Mouse (Mus musculus) erythroblast, embryonic 14.5 days (primary cell): ENCODE measurements around the gene Slc35d3. TPM values are rescaled to one million over a fixed set of nuclear protein-coding genes. Genes with fewer than 3 reads are reported as not detected.

Experiments used
- H3K27me3 ChIP-seq: 2 replicates; pipeline ENCODE4 v1.6.1; 2012; ENCODE audit warnings: inconsistent platforms; ENCODE audit not compliant: control insufficient read depth
- H3K36me3 ChIP-seq: 2 replicates; pipeline ENCODE4 v1.6.1; 2012; ENCODE audit warnings: mild to moderate bottlenecking, inconsistent platforms; ENCODE audit not compliant: control insufficient read depth
- H3K4me1 ChIP-seq: 2 replicates; pipeline ENCODE4 v1.6.1; 2012; ENCODE audit warnings: inconsistent platforms; ENCODE audit not compliant: control insufficient read depth
- H3K4me3 ChIP-seq: replicated peaks from 2 replicates; pipeline ENCODE3; 2012; ENCODE audit warnings: moderate library complexity, mild to moderate bottlenecking, inconsistent platforms
- H3K9me3 ChIP-seq: 2 replicates; pipeline ENCODE4 v1.6.1; 2012; ENCODE audit warnings: low read length, inconsistent platforms, mixed read lengths; ENCODE audit not compliant: control insufficient read depth
- GATA1 ChIP-seq: IDR thresholded peaks from 2 replicates; pipeline ENCODE4 v1.6.1; 2012; ENCODE audit warnings: low read length, inconsistent platforms, mixed read lengths
- TAL1 ChIP-seq: IDR thresholded peaks from 3 replicates; pipeline ENCODE4 v1.6.1; 2012; ENCODE audit warnings: low read length, inconsistent platforms, mixed read lengths
- polyA plus RNA-seq: library from polyadenylated mRNA; stranded (reverse); fragments of >175 nt; gene quantifications from 2 replicates; pipeline ENCODE4 v1.2.3, GENCODE M21; 2012

Gene Slc35d3
- polyA plus RNA-seq, 1 experiment, result 0.03 TPM

- Histone ChIP-seq H3K4me1 (peaks cover 12% of the 10 kb centered on the region), H3K27me3 (peaks cover 64% of the 10 kb centered on the region), H3K9me3 (peaks cover 3% of the 10 kb centered on the region; the same call in 1 of the 2 replicates), H3K4me3 (peak overlapping the region; percentile 20), H3K36me3 (no peaks in the 10 kb centered on the region)
- no peak for TF ChIP-seq GATA1
- no peak for TF ChIP-seq TAL1
These were observed 2.1 kb downstream of the Slc35d3 start for GRCm38 (mm10) chr10:19848928-19849770.

DNA sequence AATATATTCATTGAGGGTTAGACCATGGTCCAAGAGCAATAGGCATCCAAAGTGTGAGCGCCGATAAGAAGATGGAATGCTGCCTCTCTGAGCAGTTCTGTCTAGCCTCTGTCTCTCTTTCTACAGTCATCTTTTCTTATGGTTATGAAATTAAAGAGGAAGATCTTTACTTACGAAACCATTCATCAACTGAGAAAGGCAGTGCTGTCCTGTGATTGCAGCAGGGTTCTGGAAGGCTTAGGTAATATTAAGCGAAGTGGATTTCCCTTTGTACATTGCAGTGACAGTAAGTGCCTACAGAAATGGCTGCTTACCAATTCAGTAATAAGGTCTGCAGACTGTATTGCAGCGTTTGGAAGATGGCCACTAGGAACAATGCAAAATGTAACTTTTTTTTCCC, 11.4 kb downstream of the Slc35d3 start:
- H3K9me3 ChIP-seq, result no peaks in the 10 kb centered on the region
- no peaks in the 10 kb centered on the region for H3K36me3 ChIP-seq
- no peaks in the 10 kb centered on the region for H3K4me1 ChIP-seq
- H3K27me3 ChIP-seq, result no peaks in the 10 kb centered on the region
- no peak overlapping the region for H3K4me3 ChIP-seq
- TF ChIP-seq GATA1 (no peak), TAL1 (no peak)

DNA sequence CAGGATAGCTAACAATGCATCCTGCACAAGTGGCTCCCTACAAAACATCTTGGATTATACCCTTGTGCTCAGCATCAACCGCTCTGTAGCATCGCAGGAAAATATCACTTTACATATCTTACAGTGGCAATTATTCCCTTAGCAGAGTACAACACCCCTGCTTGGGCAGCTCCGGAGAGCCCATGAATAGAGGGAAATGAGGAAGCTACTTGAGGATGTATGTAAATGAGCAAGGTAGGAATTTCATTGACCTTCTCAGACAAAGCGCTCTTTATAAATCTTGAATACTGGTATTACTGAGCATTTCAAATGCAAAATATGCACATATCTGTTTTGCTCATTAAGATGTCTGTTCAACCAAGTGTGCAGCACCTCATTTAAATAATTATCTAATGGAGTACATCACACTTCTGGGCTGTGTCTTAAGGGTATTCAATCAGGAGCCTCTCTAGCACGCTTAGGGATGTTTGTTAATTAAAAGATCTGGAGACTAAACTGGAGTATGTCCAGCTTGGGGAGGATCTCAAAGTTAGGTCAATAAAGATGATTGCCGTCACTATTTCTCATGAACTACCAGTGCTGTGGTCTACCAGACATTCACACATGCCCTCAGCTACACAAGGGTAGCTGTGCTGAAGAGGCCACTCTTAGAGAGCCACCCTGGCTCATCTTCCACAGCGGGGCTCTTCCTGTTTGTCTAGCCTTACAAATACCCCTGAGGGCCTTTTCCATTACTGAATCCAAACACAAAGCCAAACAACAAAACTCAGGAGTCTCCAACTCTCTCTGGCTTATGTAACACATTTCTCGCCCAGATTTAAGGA, 15.2 kb downstream of the Slc35d3 start:
- Histone ChIP-seq H3K4me3 (no peak overlapping the region), H3K27me3 (no peaks in the 10 kb centered on the region), H3K36me3 (no peaks in the 10 kb centered on the region), H3K9me3 (no peaks in the 10 kb centered on the region), H3K4me1 (no peaks in the 10 kb centered on the region)
- TF ChIP-seq GATA1 (no peak), TAL1 (no peak)

DNA sequence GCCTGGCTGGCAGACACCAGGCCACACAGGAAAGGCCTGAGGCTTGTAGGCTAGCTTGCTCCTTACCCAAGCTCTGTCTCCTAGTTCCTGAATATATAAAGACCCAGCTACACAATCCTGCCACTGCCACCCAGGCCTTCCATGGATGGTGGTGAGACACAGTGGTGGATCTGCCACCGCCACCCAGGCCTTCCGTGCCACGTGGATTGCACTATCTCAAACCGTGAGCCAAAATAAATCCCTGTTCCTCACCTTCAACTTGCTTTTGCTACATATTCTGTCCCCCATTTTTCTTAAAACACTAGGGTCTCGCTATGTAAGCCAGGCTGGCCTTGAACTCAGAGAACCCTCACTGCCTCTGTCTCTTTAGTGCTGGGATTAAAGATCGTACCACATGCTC, 17.0 kb downstream of the Slc35d3 start:
- H3K4me3 ChIP-seq, result no peak overlapping the region
- H3K27me3 ChIP-seq, result no peaks in the 10 kb centered on the region
- no peaks in the 10 kb centered on the region for H3K36me3 ChIP-seq
- H3K9me3 ChIP-seq, result no peaks in the 10 kb centered on the region
- H3K4me1 ChIP-seq, result no peaks in the 10 kb centered on the region
- no peak for TF ChIP-seq TAL1
- TF ChIP-seq GATA1, result no peak

GRCm38 (mm10) chr10:19831072-19831849, 20.0 kb downstream of the Slc35d3 start:
- H3K4me3 ChIP-seq, result no peak overlapping the region
- no peaks in the 10 kb centered on the region for H3K4me1 ChIP-seq
- H3K9me3 ChIP-seq, result no peaks in the 10 kb centered on the region
- TF ChIP-seq TAL1 (no peak), GATA1 (no peak)
- H3K36me3 ChIP-seq, result no peaks in the 10 kb centered on the region
- H3K27me3 ChIP-seq, result no peaks in the 10 kb centered on the region

- Histone ChIP-seq H3K9me3 (no peaks in the 10 kb centered on the region), H3K4me3 (no peak overlapping the region), H3K36me3 (no peaks in the 10 kb centered on the region), H3K27me3 (peaks cover 12% of the 10 kb centered on the region), H3K4me1 (peaks cover 3% of the 10 kb centered on the region; the same call in 1 of the 2 replicates)
- no peak for TF ChIP-seq GATA1
- no peak for TF ChIP-seq TAL1
These were observed 30.3 kb downstream of the Slc35d3 start for GRCm38 (mm10) chr10:19820986-19821385.

DNA sequence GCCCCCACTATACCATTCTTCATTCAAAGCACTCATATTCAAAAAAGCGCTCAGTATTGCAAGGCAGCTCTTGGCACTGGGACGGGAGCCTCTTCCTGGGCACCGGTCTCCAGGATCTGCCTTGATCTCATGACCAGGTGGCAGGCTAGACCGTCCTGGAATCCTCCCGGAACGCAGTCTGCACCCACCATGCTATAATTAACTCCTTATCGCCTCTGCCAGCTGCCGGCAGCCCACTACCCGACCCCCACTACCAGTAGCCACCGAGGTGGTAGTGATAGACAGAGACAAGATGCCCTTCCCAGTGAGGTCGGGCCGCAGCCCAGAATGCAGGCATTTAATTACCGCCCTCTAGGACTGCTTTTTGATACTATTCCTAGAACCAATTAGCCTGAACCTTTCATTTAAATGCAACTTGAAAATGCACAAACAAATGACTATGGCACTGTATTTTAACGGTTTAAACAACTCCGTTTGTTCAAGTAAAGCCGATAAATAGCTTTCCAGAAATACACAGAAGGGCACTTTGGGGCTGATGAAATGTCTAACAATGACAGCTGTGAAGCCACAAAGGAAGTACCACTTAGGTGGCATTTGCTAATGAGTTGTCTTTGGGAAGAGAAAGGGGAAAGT, 32.4 kb downstream of the Slc35d3 start:
- no peak overlapping the region for H3K4me3 ChIP-seq
- TF ChIP-seq TAL1 (no peak), GATA1 (no peak)

GRCm38 (mm10) chr10:19815371-19815770, 35.9 kb downstream of the Slc35d3 start:
- Histone ChIP-seq H3K36me3 (no peaks in the 10 kb centered on the region), H3K27me3 (peaks cover 12% of the 10 kb centered on the region), H3K4me1 (peaks cover 3% of the 10 kb centered on the region; the same call in 1 of the 2 replicates), H3K9me3 (no peaks in the 10 kb centered on the region), H3K4me3 (no peak overlapping the region)
- TF ChIP-seq GATA1 (no peak), TAL1 (no peak)

More for the DNA sequence above, 32.4 kb downstream of the Slc35d3 start:
- peaks cover 12% of the 10 kb centered on the region for H3K27me3 ChIP-seq
- peaks cover 3% of the 10 kb centered on the region; the same call in 1 of the 2 replicates for H3K4me1 ChIP-seq
- H3K36me3 ChIP-seq, result no peaks in the 10 kb centered on the region
- H3K9me3 ChIP-seq, result no peaks in the 10 kb centered on the region
